Mouse (Mus musculus) hindbrain, embryonic 15.5 days (tissue): Measurements from ENCODE around the gene Adnp. TPM values are rescaled to one million over a fixed set of nuclear protein-coding genes. Genes with fewer than 3 reads are reported as not detected.
A peak's percentile ranks its signal among the peaks of the same experiment; 100 is the strongest.

Source experiments
- ATAC-seq: fragments of 200-750 bp; cut with Nextera tagmentation; 2 replicates; pipeline ENCODE4 v1.8.0; 2017; ENCODE audit warnings: low read depth, moderate number of reproducible peaks, moderate TSS enrichment; ENCODE audit not compliant: low FRiP score
- H3K27ac ChIP-seq: fragments of 300-500 bp; sonication (generic); replicated peaks from 2 replicates; pipeline ENCODE4 v1.5.1; 2015; ENCODE audit warnings: mild to moderate bottlenecking, inconsistent platforms
- H3K27me3 ChIP-seq: fragments of 300-500 bp; sonication (generic); 2 replicates; pipeline ENCODE4 v1.6.1; 2015; ENCODE audit warnings: control low read depth, inconsistent platforms
- H3K36me3 ChIP-seq: fragments of 300-500 bp; sonication (generic); 2 replicates; pipeline ENCODE4 v1.6.1; 2015; ENCODE audit warnings: control low read depth, inconsistent platforms
- H3K4me1 ChIP-seq: fragments of 300-500 bp; sonication (generic); replicated peaks from 2 replicates; pipeline ENCODE4 v1.6.1; 2015; ENCODE audit warnings: control low read depth, inconsistent platforms
- H3K4me2 ChIP-seq: fragments of 300-500 bp; sonication (generic); 2 replicates; pipeline ENCODE4 v1.6.1; 2015; ENCODE audit warnings: moderate library complexity, mild to moderate bottlenecking, inconsistent platforms
- H3K4me3 ChIP-seq: fragments of 300-500 bp; sonication (generic); 2 replicates; pipeline ENCODE4 v1.5.1; 2015; ENCODE audit warnings: mild to moderate bottlenecking, inconsistent platforms
- H3K9ac ChIP-seq: fragments of 300-500 bp; sonication (generic); 2 replicates; pipeline ENCODE4 v1.6.1; 2015; ENCODE audit warnings: inconsistent platforms
- H3K9me3 ChIP-seq: fragments of 300-500 bp; sonication (generic); 2 replicates; pipeline ENCODE4 v1.6.1; 2016; ENCODE audit warnings: control low read depth, inconsistent platforms
- WGBS: fragments of 180-500 bp; shearing (Covaris S2); methylation state at CpG from one replicate; pipeline ENCODE4 v1.1.7; 2015; 5-methylcytosine and 5-hydroxymethylcytosine counted together
- polyA plus RNA-seq: library from polyadenylated mRNA; unstranded; fragments of >200 nt; fragmentation: Nextera tagmentation; extraction: Ambion mirVana; gene quantifications from 2 replicates; pipeline ENCODE4 v1.2.1, GENCODE M21; 2015

The Adnp gene
- polyA plus RNA-seq, 1 experiment from 2014 or later, result 15.3 TPM

DNA sequence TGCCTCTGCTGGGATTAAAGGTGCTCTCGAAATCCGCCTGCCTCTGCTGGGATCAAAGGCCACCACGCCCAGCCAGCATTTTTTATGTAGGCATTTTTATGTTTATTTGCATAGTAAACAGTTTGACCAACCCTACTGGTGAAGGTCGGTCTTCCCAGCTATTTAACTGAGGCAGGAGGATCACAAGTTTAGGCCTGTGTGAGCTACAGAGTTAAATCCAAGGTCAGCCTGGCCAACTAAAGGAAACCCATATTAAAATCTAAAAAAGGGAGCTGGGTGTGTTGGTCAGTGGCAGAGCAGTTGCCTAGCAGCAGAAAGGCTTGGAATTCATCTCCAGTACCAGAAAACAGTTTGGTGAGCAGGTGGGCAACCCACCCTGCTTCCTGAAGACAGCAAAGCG, 26.4 kb upstream of the Adnp start:
- H3K36me3 ChIP-seq, result peaks cover 15% of the 10 kb centered on the region

DNA sequence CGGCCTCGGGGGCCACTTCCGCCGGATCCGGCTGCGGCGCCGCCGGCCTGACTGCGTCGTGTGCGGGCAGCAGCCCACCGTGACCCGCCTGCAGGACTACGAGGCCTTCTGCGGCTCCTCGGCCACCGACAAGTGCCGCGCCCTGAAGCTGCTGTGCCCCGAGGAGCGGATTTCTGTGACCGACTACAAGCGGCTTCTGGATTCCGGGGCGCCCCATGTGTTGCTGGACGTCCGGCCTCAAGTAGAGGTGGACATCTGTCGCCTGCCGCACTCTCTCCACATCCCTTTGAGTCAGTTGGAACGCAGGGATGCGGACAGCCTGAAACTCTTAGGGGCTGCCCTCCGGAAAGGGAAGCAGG, 24.5 kb upstream of the Adnp start:
- Histone ChIP-seq H3K36me3 (peaks cover 15% of the 10 kb centered on the region), H3K27ac (peak overlapping the region; percentile 98), H3K4me3 (peak overlapping the region; percentile 95), H3K9me3 (no peaks in the 10 kb centered on the region), H3K4me1 (peaks cover 46% of the 10 kb centered on the region), H3K9ac (peak overlapping the region; percentile 89), H3K4me2 (peak overlapping the region; percentile 98), H3K27me3 (no peaks in the 10 kb centered on the region)
- ATAC-seq, result no peak
- WGBS, result 65% methylated on average over 33 of the region's 33 CpGs

More for the DNA sequence above, 26.4 kb upstream of the Adnp start:
- H3K4me2 ChIP-seq, result no peak overlapping the region
- ATAC-seq, result no peak
- H3K4me3 ChIP-seq, result no peak overlapping the region
- no peak overlapping the region for H3K9ac ChIP-seq
- H3K27ac ChIP-seq, result no peak overlapping the region
- peaks cover 41% of the 10 kb centered on the region for H3K4me1 ChIP-seq
- H3K27me3 ChIP-seq, result no peaks in the 10 kb centered on the region
- 93% methylated on average over 5 of the region's 5 CpGs for WGBS
- no peaks in the 10 kb centered on the region for H3K9me3 ChIP-seq

DNA sequence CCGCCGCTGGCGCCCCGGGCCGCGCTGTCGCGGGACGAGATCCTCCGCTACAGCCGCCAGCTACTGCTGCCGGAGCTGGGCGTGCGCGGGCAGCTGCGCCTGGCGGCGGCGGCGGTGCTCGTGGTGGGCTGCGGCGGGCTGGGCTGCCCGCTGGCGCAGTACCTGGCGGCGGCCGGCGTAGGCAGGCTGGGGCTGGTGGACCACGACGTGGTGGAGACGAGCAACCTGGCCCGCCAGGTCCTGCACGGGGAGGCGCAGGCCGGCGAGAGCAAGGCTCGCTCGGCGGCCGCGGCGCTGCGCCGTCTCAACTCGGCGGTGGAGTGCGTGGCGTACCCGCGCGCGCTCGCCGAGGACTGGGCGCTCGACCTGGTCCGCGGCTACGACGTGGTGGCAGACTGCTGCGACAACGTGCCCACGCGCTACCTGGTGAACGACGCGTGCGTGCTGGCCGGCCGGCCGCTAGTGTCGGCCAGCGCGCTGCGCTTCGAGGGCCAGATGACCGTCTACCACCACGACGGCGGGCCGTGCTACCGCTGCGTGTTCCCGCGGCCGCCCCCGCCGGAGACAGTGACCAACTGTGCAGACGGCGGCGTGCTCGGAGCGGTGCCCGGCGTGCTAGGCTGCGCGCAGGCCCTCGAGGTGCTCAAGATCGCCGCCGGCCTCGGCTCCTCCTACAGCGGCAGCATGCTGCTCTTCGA, 24.0 kb upstream of the Adnp start:
- peak; percentile 73 for ATAC-seq
- 3% methylated on average over 99 of the region's 105 CpGs for WGBS
- peaks cover 46% of the 10 kb centered on the region for H3K4me1 ChIP-seq

DNA sequence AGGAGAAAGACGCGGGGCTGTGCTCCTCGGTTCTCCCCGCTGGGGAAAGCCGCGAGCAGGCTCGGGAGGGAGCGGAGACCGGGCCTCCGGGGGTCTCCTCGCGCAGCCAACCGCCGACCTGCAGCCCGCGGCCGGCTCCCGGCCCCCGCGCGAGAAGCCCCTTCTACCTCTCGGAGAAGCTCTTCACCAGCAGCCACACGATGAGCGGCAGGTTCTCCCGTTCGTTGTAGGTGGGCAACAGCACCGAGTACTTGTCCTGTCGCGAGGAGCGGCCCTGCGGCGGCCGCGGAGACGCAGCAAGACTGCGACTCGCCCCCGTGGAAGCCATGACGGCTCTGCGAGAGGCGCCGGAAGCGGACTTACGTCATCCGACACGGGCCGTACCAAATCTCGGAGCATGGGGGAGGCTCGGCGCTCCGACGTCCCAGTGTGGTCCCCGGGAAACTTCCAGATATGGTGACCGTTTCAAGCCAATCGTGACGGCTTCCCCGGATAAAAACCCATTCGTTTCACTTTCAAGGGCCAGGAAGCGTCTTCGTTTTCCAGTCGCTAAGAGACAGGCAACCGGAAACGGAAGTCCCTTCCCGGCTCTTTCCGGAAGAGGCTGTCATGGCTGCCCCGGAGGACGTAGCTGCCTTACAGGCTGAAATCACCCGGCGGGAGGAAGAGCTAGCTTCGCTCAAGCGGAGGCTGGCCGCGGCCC, 23.3 kb upstream of the Adnp start, which contains the start of the genes Gm20716, Dpm1 and Mocs3:
Gm20716 (minus strand) TSS at position 339 of the 703 bp plus-strand sequence.
Dpm1 (minus strand) TSS at position 566 of the 703 bp plus-strand sequence.
Mocs3 (plus strand) TSS at position 597 of the 703 bp plus-strand sequence.
- peak; percentile 91 for ATAC-seq
- no peaks in the 10 kb centered on the region for H3K9me3 ChIP-seq
- H3K4me1 ChIP-seq, result peaks cover 46% of the 10 kb centered on the region
- H3K4me2 ChIP-seq, result peak within 1 kb of the TSS; percentile 98
- WGBS, result under 1% methylated on average over 63 of the region's 73 CpGs
- peak within 1 kb of the TSS; percentile 98 for H3K27ac ChIP-seq
- H3K36me3 ChIP-seq, result peaks cover 24% of the 10 kb centered on the region
- H3K9ac ChIP-seq, result peak within 1 kb of the TSS; percentile 89
- peak within 1 kb of the TSS; percentile 95 for H3K4me3 ChIP-seq
- no peaks in the 10 kb centered on the region for H3K27me3 ChIP-seq

More for the DNA sequence above, 24.0 kb upstream of the Adnp start:
- Histone ChIP-seq H3K9ac (peak overlapping the region; percentile 89), H3K27me3 (no peaks in the 10 kb centered on the region), H3K4me2 (peak overlapping the region; percentile 98), H3K9me3 (no peaks in the 10 kb centered on the region), H3K36me3 (peaks cover 17% of the 10 kb centered on the region), H3K27ac (peak overlapping the region; percentile 98), H3K4me3 (peak overlapping the region; percentile 95)

DNA sequence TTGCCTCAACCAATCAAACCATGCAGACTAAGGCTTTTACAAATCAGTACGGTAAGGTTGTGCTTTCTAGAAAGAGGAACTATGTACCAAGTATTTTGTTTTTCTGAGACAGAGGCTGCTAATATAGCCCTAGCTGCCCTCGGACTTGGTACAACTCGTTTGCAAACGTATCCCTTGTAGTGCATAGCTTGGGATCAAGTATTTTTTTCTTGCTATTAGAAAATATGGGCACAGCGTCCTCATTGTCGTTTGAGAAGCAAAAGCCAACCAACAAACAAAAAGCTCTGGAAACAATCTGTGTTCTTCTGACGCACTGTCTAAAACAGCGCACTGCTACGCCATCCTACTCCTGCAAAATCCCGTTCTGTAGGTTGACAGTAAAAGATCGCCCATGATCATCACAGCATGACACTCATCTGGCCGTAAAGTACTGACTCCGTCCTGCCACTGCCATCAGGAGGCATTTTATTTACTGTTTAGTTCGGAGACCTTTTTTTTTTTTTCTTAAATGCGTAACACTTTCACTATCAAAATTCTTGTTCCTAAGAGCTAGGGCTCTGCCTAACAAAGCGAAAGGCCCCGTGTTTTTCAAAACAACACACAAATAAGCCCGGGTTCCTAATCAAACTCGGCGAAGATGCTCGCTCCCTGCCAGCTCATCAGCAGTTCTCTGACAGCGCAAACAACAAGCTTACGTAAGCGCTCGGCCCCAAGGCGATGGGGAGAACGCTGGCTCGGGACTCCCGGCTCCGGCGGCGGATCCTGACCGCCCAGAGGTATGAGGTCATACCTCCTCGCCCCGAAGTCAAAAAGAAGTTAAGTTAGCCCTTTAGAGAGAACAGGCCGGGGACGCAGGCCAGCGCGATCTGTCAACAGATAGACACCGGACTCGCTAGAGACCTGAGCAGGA, 22.5 kb upstream of the Adnp start:
- H3K4me1 ChIP-seq, result peaks cover 46% of the 10 kb centered on the region
- H3K9ac ChIP-seq, result peak overlapping the region; percentile 89
- ATAC-seq, result no peak; the same call in 1 of the 2 replicates
- 21% methylated on average over 41 of the region's 41 CpGs for WGBS
- H3K27me3 ChIP-seq, result no peaks in the 10 kb centered on the region
- peak overlapping the region; percentile 95 for H3K4me3 ChIP-seq
- peak overlapping the region; percentile 98 for H3K27ac ChIP-seq
- H3K36me3 ChIP-seq, result peaks cover 29% of the 10 kb centered on the region
- H3K9me3 ChIP-seq, result no peaks in the 10 kb centered on the region
- H3K4me2 ChIP-seq, result peak overlapping the region; percentile 98

DNA sequence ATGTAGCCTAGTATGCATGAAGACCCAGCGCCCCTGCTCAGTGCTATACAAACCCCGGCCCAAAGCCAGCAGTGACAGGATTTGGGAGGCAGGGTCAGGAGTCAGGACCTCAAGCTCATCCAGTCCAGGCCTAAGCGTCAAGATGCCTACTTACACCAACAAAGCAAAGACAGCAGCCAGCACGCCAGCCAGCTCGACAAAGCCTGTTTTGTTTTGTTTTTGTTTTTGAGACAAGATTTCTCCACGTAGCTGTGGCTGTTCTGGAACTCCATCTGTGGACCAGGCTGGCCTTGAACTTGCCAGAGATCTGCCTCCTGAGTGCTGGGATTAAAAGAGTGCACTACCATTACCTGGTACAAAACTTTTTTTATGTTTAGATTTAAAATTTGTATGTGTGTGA, 16.4 kb upstream of the Adnp start:
- Histone ChIP-seq H3K27ac (no peak overlapping the region), H3K4me1 (peaks cover 5% of the 10 kb centered on the region), H3K4me3 (no peak overlapping the region), H3K4me2 (no peak overlapping the region), H3K36me3 (peaks cover 66% of the 10 kb centered on the region), H3K9me3 (no peaks in the 10 kb centered on the region), H3K9ac (no peak overlapping the region), H3K27me3 (no peaks in the 10 kb centered on the region)
- ATAC-seq, result no peak
- WGBS, result 85% methylated on average over 6 of the region's 6 CpGs

DNA sequence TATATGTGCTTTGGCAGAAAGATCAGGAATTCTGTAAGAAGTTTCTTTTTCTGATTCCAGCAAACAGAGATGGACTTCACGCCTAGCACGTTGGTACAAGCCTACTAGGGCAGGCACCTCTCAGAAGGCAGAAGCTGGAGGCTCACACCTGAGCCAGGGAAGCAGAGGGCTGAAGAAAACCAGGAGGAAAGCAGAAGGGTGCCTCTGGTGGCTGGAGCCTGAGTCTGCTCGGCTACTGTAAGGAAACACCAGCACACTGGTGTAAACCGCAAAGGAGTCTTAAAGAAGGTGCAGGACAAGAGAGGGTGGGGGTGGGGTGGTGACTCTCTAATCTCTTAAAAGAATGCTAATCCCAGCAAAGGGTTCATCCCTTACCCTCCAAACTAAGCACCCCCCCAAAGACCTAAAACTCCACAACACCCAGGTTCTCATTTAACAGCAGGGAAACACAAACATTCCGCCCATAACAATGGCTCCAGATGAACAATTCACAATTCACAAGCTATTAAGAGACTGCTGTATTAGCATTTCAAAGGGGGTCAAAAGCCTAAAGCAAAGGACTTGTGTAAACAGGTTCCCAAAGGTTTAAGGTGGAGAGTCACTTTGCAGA, 7.0 kb upstream of the Adnp start:
- no peak overlapping the region for H3K4me2 ChIP-seq
- H3K9me3 ChIP-seq, result no peaks in the 10 kb centered on the region
- H3K27ac ChIP-seq, result no peak overlapping the region
- H3K4me1 ChIP-seq, result no peaks in the 10 kb centered on the region
- H3K9ac ChIP-seq, result no peak overlapping the region
- no peaks in the 10 kb centered on the region for H3K27me3 ChIP-seq
- peaks cover 80% of the 10 kb centered on the region for H3K36me3 ChIP-seq
- ATAC-seq, result no peak
- no peak overlapping the region for H3K4me3 ChIP-seq
- 49% methylated on average over 5 of the region's 5 CpGs for WGBS

DNA sequence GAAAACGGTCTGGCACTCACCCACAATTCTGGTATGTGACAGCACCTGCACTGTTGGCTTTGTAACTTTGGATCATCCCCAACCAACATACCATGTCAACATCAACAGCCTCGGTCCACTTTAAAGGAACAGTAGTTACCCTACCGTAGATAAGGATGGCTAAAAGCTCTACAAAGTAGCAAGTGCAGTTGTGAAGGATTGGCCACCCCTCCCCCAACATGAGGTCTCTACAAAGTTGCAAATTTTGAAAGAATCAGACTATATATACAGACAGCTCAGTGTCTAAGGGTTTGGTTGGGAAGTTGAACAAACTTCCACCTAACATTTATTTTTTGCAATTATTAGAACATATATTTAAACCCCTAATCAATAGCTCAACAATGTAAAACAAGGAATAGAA, 971 bp upstream of the Adnp start:
- Histone ChIP-seq H3K36me3 (peaks cover 44% of the 10 kb centered on the region), H3K9ac (no peak overlapping the region)
- WGBS, result 90% methylated on average over 3 of the region's 3 CpGs

DNA sequence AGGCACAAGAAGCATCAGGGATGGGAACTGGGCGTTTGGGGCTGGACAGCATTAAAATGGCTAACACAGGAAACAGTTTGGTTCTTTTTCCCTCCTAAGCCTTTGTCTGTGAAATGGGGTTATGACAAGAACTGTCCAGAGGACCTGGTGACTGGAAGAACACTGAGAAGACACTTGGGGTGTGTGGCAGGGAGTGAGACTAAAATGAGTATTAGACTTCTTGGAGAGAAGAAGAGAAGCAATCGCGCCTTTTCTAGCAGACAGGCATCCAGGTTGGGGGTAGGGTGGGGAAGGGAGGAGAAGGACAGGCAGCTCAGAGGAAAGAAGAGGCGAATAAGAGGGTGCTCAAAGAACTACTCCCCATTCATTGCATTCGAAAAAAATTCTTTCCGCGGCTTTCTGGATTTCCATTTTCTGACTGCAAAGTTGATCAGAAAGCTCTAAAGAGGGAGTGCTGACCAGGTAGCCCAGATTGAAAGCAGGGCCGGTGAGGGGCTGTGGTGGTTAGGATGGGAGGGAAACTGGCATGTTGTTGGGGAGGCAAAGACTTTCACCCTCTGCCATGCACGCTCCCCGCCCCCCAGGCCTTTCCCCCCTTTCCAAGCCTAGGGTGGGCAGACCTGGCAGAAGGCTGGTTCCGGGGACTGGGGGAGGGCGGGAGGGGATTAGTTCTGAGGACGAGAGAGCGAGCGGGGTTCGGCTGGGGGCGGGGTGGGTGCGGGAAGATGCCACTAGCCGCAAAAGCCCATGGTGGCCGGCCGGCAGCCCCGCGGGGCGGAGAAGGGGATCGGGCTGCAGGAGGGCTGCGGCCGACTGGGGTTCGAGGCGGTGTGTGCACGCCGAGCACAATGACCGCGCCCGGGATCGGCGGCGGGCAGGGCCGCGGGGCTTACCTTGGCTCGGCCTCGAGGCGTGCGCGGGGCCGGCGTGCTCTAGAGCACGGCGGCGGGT, 956 bp downstream of the Adnp start:
- Histone ChIP-seq H3K4me1 (peaks cover 37% of the 10 kb centered on the region), H3K4me2 (peak overlapping the region; percentile 70), H3K4me3 (peak overlapping the region; percentile 99), H3K27me3 (no peaks in the 10 kb centered on the region), H3K9ac (peak overlapping the region; percentile 100), H3K36me3 (peaks cover 25% of the 10 kb centered on the region), H3K9me3 (no peaks in the 10 kb centered on the region), H3K27ac (peak overlapping the region; percentile 100)
- ATAC-seq, result peak; percentile 8; the same call in 1 of the 2 replicates
- under 1% methylated on average over 45 of the region's 49 CpGs for WGBS

More for the DNA sequence above, 971 bp upstream of the Adnp start:
- no peak overlapping the region; the same call in 1 of the 2 replicates for H3K4me3 ChIP-seq
- no peaks in the 10 kb centered on the region for H3K9me3 ChIP-seq
- H3K27ac ChIP-seq, result peak overlapping the region; percentile 100
- H3K27me3 ChIP-seq, result no peaks in the 10 kb centered on the region
- peaks cover 23% of the 10 kb centered on the region for H3K4me1 ChIP-seq
- ATAC-seq, result no peak; the same call in 1 of the 2 replicates
- H3K4me2 ChIP-seq, result peak overlapping the region; percentile 70

DNA sequence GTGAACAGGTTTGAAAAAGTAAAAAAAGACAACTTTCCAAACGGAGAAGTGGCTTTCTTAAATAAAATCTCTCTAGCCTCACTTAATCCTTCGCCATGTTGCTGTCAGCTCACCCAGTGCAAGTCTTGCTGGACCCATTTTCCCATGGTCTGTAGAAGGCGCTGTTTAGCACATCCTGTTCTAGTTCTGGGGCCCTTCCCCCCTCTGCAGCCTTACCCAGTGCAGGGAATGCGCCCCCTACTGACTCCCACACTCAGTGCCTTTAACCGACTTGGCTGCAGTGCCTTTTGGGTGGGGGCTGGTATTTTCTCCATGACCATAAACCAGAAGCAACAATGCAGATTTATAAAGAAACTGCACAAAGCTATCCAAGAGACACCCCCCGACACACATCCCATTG, 1.6 kb downstream of the Adnp start:
- no peaks in the 10 kb centered on the region for H3K9me3 ChIP-seq
- peak overlapping the region; percentile 100 for H3K27ac ChIP-seq
- ATAC-seq, result peak; percentile 27; the same call in 1 of the 2 replicates
- peak overlapping the region; percentile 100 for H3K9ac ChIP-seq
- H3K4me1 ChIP-seq, result peaks cover 44% of the 10 kb centered on the region
- H3K4me2 ChIP-seq, result peak overlapping the region; percentile 70
- peaks cover 18% of the 10 kb centered on the region for H3K36me3 ChIP-seq
- peak overlapping the region; percentile 99 for H3K4me3 ChIP-seq
- 9% methylated on average over 6 of the region's 6 CpGs for WGBS
- no peaks in the 10 kb centered on the region for H3K27me3 ChIP-seq
